12 mouse cellular contexts compared by ENCODE assay signal in genomic region chr8:115478406-115479060, GRCm38 (mm10).
DNase-seq lines count a peak whose midpoint lies in the region; ATAC-seq lines count a peak whose summit lies in the region.
"Had no signal": no experiment of that assay in that cellular context is flagged by ENCODE, and none has a peak within 500 bp of the region (broad histone marks: within the 10 kb centered on the region; RNA-seq: fewer than 3 reads in every experiment).

No protein-coding gene starts in this region.

- ATAC-seq in heart, embryonic 13.5 days (ENCODE audit: extremely low read depth, insufficient number of reproducible peaks, low FRiP score, low TSS enrichment), result no peak
- no peak for ATAC-seq in forebrain, embryonic 16.5 days

- peaks cover 31% of the 10 kb centered on the region for H3K4me1 ChIP-seq in heart, embryonic 13.5 days
- H3K4me1 ChIP-seq in forebrain, embryonic 16.5 days (replicated peaks; ENCODE audit: control insufficient read depth, insufficient read depth, low read length), result no peaks in the 10 kb centered on the region
- H3K4me1 ChIP-seq: hindbrain, embryonic 15.5 days had no signal

- H3K27ac ChIP-seq in heart, embryonic 13.5 days (replicated peaks), result 0 out of 2 replicates have a peak overlapping the region, but pooled peaks have one; percentile 1
- no peak overlapping the region for H3K27ac ChIP-seq in forebrain, embryonic 16.5 days (ENCODE audit: low read length)
- H3K27ac ChIP-seq: forebrain, embryonic 10.5 days; hindbrain, embryonic 15.5 days; macrophage had no signal

- H3K4me2 ChIP-seq in heart, embryonic 13.5 days, result no peak overlapping the region; the same call in 1 of the 2 replicates
- H3K4me2 ChIP-seq in forebrain, embryonic 16.5 days (ENCODE audit: low read length), result no peak overlapping the region
- H3K4me2 ChIP-seq: hindbrain, embryonic 15.5 days had no signal

- no peaks in the 10 kb centered on the region for H3K9me3 ChIP-seq in heart, embryonic 13.5 days
- no peaks in the 10 kb centered on the region for H3K9me3 ChIP-seq in forebrain, embryonic 16.5 days (ENCODE audit: control insufficient read depth, low read length)
- H3K9me3 ChIP-seq: forebrain, embryonic 10.5 days; hindbrain, embryonic 15.5 days had no signal

- H3K36me3 ChIP-seq in heart, embryonic 13.5 days, result no peaks in the 10 kb centered on the region
- no peaks in the 10 kb centered on the region for H3K36me3 ChIP-seq in forebrain, embryonic 16.5 days (ENCODE audit: control insufficient read depth, insufficient read depth)
- H3K36me3 ChIP-seq: forebrain, embryonic 10.5 days; hindbrain, embryonic 15.5 days had no signal

- DNase-seq in ovary, adult 18-20 months (ENCODE audit: low spot score), result peak; percentile 19
- DNase-seq in ovary, postnatal 10 days (ENCODE audit: low spot score), result no peak
- DNase-seq in heart, postnatal 4 days, result peak; percentile 21
- peak; percentile 30 to 75 for DNase-seq in urinary bladder, postnatal 36 days (ENCODE audit: low spot score in 2 of 2)
- DNase-seq in thymus, postnatal 25 days, result no peak
- DNase-seq: cerebellum, adult 2 months; kidney, adult 9 months had no signal

- H3K4me3 ChIP-seq in heart, embryonic 13.5 days, result no peak overlapping the region
- H3K4me3 ChIP-seq in forebrain, embryonic 16.5 days (replicated peaks; ENCODE audit: low read length), result no peak overlapping the region
- H3K4me3 ChIP-seq: forebrain, embryonic 10.5 days; hindbrain, embryonic 15.5 days had no signal

- H3K27me3 ChIP-seq in heart, embryonic 13.5 days (replicated peaks), result no peaks in the 10 kb centered on the region; the same call in 1 of the 2 replicates
- H3K27me3 ChIP-seq in forebrain, embryonic 16.5 days (replicated peaks; ENCODE audit: control insufficient read depth, insufficient read depth, low read length), result no peaks in the 10 kb centered on the region
- H3K27me3 ChIP-seq: hindbrain, embryonic 15.5 days had no signal

- 31% methylated on average over 11 of the region's 11 CpGs for WGBS in heart, embryonic 13.5 days
- WGBS in forebrain, embryonic 16.5 days, result 91% methylated on average over 11 of the region's 11 CpGs

- no peak overlapping the region for H3K9ac ChIP-seq in heart, embryonic 13.5 days
- no peak overlapping the region for H3K9ac ChIP-seq in forebrain, embryonic 16.5 days (replicated peaks; ENCODE audit: low read depth, low read length)
- H3K9ac ChIP-seq: hindbrain, embryonic 15.5 days had no signal

Comparison
In these comparisons a context has a peak if more than half of its experiments do, and no peak if none do; other contexts are left out.
1. DNase-seq: peak in ovary, adult 18-20 months (single experiment), heart, postnatal 4 days (single experiment) and urinary bladder, postnatal 36 days (2 of 2); none in ovary, postnatal 10 days (single experiment) and thymus, postnatal 25 days (single experiment).